Mouse (Mus musculus): ENCODE measurements around the gene 1700016K19Rik. TPM values are rescaled to one million over a fixed set of nuclear protein-coding genes. Genes with fewer than 3 reads are reported as not detected.

The 1700016K19Rik gene
- polyA plus RNA-seq (2012; rRNA removed; ENCODE audit: low replicate concordance), result 0.63 and 1.0 TPM in 2 replicates

DNA sequence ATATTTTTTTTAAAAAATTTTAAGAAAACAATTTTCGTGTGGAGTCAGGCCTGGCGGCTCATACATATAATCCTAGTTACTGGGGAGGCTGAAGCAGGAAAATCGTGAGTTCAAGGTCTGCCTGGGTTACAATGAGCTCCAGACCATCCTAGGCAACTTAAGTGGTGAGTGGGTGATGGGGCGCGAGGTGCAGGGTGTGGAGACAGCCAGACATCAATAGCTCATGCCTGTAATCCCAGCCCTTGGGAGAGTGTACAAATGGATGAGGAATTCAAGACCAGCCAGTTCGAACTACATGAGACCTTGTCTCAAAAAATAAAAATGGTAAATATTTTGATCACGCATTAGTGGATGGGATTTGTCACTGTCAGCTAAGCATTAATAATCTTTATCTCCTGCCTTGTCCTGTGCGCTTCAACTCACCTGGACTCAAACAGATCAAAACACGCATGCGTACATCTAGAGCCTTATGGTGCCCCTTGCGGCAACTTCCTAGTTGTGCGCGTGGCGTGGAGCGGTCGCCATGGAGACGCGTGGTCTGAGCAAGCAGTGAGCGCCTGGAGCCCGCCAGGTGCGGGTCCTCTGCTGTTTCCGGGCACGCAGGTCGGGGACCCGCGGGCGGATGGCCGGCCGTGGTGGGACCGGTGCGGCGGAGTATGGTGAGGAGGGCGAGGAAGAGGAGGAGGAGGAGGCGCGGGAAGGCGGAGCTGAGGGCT lies at the start of gene 1700016K19Rik:
Gene 1700016K19Rik, plus strand, starts transcription at position 473 of the 716 bp plus-strand sequence.

DNA sequence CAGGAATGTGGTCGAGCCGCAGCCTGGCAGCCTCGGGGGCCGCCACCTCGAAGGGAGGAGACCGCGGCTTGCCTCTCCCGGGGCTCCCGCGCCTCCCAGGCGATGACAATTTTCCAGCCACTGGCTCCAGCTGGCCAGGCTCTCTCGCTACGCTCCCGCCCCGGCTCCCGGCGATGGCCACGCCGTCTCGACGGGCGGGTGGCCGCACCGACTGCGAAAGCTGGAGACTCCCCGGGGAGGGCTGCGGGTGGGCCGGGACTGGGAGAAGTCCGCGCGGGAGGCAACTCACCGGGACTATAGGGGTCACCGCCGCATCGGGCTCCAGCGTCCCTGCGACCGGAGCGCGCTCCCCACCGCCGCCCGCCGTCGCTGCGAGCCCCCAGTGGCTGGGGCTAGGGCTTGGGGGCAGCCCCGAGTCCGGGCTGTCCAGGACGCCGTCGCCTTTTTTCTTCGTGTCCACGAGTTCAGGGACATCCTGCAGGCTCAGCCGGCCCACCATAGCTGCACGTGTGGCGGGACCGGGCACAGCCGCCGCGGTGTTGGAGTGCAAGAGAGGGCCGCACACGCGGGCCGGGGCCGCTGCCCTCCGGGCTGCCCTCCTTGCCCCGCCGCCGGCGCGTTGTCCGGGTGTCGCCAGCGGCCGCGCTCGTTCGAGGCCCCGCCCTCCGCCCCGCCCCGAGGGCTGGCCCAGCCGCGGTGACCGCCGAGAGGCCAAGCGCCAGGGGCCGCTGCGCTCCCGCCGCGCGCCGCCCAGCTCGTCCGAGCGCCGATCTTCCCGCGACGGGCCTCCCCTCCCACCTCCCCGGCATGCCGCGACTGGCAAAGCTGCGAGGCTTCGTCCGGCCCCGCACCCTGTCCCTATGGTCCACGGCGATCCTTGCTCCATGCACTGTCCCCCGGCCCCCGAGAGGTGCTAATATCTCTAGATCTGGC lies 27.7 kb downstream of the 1700016K19Rik start, which contains the start of gene Rflnb:
Gene Rflnb, minus strand, starts transcription at position 644 of the 933 bp plus-strand sequence.

Other genes with a start within 250 kb of the 1700016K19Rik start
- gene Doc2b, start 203.9 kb upstream of the 1700016K19Rik start, polyA plus RNA-seq (2012; rRNA removed; ENCODE audit: low replicate concordance), result 0.28 and 0.33 TPM in 2 replicates
- gene Rph3al, start 61.5 kb upstream of the 1700016K19Rik start, polyA plus RNA-seq (2012; rRNA removed; ENCODE audit: low replicate concordance), result 8.4 and 20.9 TPM in 2 replicates
- 20.7 and 27.8 TPM in 2 replicates for gene Rflnb, start 27.9 kb downstream of the 1700016K19Rik start, polyA plus RNA-seq (2012; rRNA removed; ENCODE audit: low replicate concordance)
- 17.3 and 19.3 TPM in 2 replicates for gene Vps53, start 179.7 kb downstream of the 1700016K19Rik start, polyA plus RNA-seq (2012; rRNA removed; ENCODE audit: low replicate concordance)
- gene Fam57a, start 179.8 kb downstream of the 1700016K19Rik start, polyA plus RNA-seq (2012; rRNA removed; ENCODE audit: low replicate concordance), result 6.0 and 14.5 TPM in 2 replicates
- 0.20 TPM in 1 of 2 replicates, not detected in the other for gene Dbil5, start 217.7 kb downstream of the 1700016K19Rik start, polyA plus RNA-seq (2012; rRNA removed; ENCODE audit: low replicate concordance)
- gene Gemin4, start 217.8 kb downstream of the 1700016K19Rik start, polyA plus RNA-seq (2012; rRNA removed; ENCODE audit: low replicate concordance), result 2.0 and 2.6 TPM in 2 replicates
- gene Mrm3, start 243.8 kb downstream of the 1700016K19Rik start, polyA plus RNA-seq (2012; rRNA removed; ENCODE audit: low replicate concordance), result 2.5 and 3.8 TPM in 2 replicates
- gene Glod4, start 243.8 kb downstream of the 1700016K19Rik start, polyA plus RNA-seq (2012; rRNA removed; ENCODE audit: low replicate concordance), result 0.85 and 1.0 TPM in 2 replicates